Mouse (Mus musculus) macrophage (primary cell): ENCODE data around the gene Pxk. TPM values are rescaled to one million over a fixed set of nuclear protein-coding genes. Genes with fewer than 3 reads are reported as not detected.

Experiments
- H3K27ac ChIP-seq: fragments of 350-480 bp; formaldehyde crosslinking; 2 replicates; pipeline ENCODE4 v1.9.0; 2021
- H3K36me3 ChIP-seq: fragments of 350-480 bp; formaldehyde crosslinking; 2 replicates; pipeline ENCODE4 v1.9.0; 2021; ENCODE audit errors: inconsistent target
- H3K4me3 ChIP-seq: fragments of 350-480 bp; formaldehyde crosslinking; 2 replicates; pipeline ENCODE4 v1.9.0; 2021; ENCODE audit errors: inconsistent target
- H3K79me2 ChIP-seq: fragments of 350-480 bp; formaldehyde crosslinking; 2 replicates; pipeline ENCODE4 v1.9.0; 2021; ENCODE audit errors: inconsistent target
- WGBS: methylation state at CpG from one replicate; pipeline ENCODE4 v1.1.7; 2026; ENCODE audit warnings: inconsistent platforms; ENCODE audit not compliant: missing documents; 5-methylcytosine and 5-hydroxymethylcytosine counted together
- polyA plus RNA-seq: library from polyadenylated mRNA; stranded (reverse); fragments of 250-400 nt; gene quantifications from 3 replicates; pipeline ENCODE4 v1.2.4, GENCODE M21; 2018; ENCODE audit warnings: inconsistent platforms

The Pxk gene
- polyA plus RNA-seq, 1 experiment from 2014 or later: 34.0 TPM

DNA sequence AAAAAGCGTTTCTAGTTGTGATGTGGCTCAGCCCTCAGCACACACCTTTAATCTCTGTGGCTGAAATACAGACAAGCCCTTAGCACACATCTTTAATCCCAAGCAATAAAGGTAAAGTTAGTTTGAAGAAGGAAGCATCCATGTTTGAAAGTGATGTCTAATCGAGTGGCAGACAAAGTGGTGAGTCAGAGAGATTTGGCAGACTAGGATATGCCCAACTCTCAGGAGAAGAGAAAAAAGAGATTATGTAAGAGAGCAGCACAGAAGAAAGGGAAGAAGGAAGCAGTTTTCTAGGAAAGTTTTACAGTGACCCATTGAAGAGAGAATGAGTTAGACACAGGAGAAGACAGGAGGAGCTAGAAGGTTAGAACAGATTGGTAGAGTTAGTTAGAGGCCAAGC is 9.0 kb upstream of the Pxk start:
- peaks cover 30% of the 10 kb centered on the region for H3K36me3 ChIP-seq

DNA sequence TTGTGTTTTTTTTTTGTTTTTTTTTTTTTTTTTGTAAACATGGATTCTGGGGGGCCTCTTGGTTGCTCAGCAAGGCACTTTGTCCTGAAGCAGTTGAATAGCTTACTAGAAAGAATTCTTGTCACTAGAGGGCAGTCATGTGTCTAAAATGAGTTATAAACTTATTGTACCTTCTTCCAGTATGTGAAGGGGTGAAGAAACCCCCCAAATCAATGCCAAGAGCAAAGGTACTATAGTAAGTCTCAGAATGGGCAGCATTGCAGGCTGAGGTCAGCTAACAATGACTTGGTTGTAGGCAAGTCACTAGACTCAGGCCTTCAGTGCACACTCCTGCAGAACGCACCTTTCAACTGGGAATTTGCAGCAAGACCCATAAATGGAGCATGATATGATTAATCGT is 5.4 kb upstream of the Pxk start:
- 85% methylated on average over 2 of the region's 2 CpGs for WGBS
- Histone ChIP-seq H3K36me3 (peaks cover 12% of the 10 kb centered on the region; the same call in 1 of the 2 replicates), H3K79me2 (no peaks in the 10 kb centered on the region), H3K4me3 (no peak overlapping the region), H3K27ac (peak overlapping the region; percentile 62; the same call in 1 of the 2 replicates)

More for the DNA sequence above, 9.0 kb upstream of the Pxk start:
- Histone ChIP-seq H3K79me2 (no peaks in the 10 kb centered on the region), H3K27ac (no peak overlapping the region), H3K4me3 (no peak overlapping the region)
- WGBS: 62% methylated on average over 2 of the region's 2 CpGs

DNA sequence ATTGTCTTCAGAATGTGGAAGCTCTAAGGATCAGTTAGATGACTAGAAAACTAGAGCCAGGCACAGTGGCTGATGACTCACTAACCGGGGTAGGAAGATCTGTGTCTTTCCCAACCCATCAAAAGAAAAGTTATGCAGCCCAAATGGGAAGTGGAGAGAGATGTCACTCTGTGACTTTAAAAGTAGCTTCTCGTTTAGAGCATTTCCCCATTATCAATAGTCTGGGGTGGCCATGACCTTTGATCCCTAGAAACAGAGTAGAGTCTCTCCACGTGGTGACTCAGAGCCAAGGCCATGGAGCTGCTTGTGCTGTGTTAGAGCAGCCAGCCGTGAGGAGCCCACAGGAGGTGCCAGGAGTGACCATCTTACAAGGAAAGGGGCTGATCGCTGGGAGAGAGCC is 4.6 kb upstream of the Pxk start:
- Histone ChIP-seq H3K27ac (peak overlapping the region; percentile 62), H3K4me3 (no peak overlapping the region)
- WGBS: 22% methylated on average over 5 of the region's 5 CpGs

DNA sequence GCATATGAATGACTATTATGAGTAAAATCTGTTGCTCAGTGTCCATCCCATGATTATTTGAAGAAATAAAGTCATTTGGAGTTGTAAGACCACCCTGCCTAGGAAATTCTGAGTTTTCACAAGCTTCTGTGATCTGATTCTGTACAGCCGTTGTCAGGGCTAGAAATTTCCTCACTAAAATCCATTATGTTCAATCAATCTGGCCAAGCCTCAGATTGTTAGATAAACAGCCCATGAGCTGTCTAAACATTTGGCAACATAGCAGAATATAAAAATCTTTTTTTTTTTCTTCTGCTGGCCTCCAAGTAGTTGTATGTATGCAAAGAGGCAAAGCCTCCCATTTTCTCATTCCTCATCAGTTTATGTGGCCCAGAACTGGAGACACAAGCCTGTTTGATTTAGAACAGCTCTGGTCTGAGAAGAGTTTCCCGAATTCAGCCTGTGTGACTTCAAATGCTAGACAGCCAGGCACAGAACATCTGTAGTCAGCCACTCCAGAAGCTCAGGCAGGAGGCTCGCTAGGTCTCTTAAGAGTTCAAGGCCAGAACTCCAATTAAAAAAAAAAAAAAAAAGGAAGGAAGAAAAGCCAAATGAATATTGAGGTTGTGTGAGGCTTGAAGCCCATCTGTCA is 3.0 kb upstream of the Pxk start:
- Histone ChIP-seq H3K79me2 (peaks cover 16% of the 10 kb centered on the region), H3K27ac (peak overlapping the region; percentile 89), H3K4me3 (no peak overlapping the region; the same call in 1 of the 2 replicates), H3K36me3 (peaks cover 6% of the 10 kb centered on the region; the same call in 1 of the 2 replicates)
- 52% methylated on average over 2 of the region's 3 CpGs for WGBS

More for the DNA sequence above, 4.6 kb upstream of the Pxk start:
- H3K36me3 ChIP-seq: peaks cover 9% of the 10 kb centered on the region; the same call in 1 of the 2 replicates
- peaks cover under 1% of the 10 kb centered on the region; the same call in 1 of the 2 replicates for H3K79me2 ChIP-seq

DNA sequence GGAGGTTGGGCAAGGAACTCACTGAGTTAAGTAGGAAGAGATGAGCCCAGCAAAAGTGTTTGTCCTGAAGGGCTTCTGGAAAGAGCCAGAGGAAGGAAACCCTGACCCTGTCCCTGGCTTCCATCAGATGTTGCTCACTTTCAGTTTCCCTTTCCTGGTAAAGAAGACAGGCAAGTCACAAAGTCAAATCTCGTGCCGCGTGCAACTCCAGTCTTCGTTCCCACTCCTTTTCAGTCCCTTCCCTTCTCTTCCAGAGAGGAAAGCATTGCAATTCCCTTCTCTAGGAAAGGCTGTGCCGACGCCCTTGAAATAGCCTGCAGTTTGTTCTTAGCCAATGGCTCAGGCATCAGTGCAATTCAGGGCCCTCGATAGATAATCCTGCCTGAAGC is 2.5 kb upstream of the Pxk start:
- Histone ChIP-seq H3K79me2 (peaks cover 21% of the 10 kb centered on the region), H3K4me3 (no peak overlapping the region; the same call in 1 of the 2 replicates), H3K36me3 (peaks cover under 1% of the 10 kb centered on the region; the same call in 1 of the 2 replicates), H3K27ac (peak overlapping the region; percentile 89)
- WGBS: 30% methylated on average over 7 of the region's 7 CpGs

DNA sequence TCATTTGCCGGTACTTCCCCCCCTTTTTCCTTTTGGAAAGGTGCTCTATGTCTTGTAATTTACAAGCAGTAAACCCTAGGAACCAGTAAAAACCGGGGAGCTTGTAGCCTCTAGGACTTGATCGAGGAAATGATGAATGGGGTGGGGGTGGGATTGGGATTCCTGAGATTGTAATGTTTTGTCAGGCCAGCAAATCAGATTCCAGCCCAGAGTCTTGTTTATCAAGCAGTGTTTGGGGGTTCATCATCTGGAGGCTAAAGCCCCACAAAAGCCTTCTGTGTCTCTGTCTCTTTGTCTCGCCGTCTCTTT is 630 bp downstream of the Pxk start:
- Histone ChIP-seq H3K4me3 (peak overlapping the region; percentile 62), H3K27ac (peak overlapping the region; percentile 55), H3K36me3 (no peaks in the 10 kb centered on the region), H3K79me2 (peaks cover 52% of the 10 kb centered on the region)
- 2% methylated on average over 5 of the region's 5 CpGs for WGBS

DNA sequence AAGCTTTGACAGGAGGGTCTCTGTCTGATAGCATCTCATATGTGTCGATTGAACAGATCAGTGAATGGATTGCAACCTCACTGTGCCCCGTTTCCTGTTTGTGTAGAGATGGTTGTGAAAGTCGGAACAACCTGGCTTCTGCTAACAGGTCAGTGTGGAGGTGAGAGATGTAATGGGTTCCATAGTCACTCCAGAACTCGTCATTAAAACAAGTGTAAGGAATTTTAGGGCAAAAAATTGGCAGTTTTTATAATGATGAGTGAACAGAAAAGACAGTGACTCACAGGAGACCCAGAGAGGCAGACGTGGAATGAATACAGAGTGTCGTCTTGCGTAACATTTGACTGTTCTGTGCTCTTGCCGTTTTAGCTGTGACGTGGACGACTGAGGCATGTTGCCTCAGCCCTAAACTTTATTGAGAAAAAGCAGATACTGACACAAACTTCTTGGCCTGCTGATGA is 1.6 kb downstream of the Pxk start:
- 3% methylated on average over 10 of the region's 10 CpGs for WGBS
- no peaks in the 10 kb centered on the region for H3K36me3 ChIP-seq
- H3K79me2 ChIP-seq: peaks cover 62% of the 10 kb centered on the region
- peak overlapping the region; percentile 62 for H3K4me3 ChIP-seq
- H3K27ac ChIP-seq: peak overlapping the region; percentile 55

DNA sequence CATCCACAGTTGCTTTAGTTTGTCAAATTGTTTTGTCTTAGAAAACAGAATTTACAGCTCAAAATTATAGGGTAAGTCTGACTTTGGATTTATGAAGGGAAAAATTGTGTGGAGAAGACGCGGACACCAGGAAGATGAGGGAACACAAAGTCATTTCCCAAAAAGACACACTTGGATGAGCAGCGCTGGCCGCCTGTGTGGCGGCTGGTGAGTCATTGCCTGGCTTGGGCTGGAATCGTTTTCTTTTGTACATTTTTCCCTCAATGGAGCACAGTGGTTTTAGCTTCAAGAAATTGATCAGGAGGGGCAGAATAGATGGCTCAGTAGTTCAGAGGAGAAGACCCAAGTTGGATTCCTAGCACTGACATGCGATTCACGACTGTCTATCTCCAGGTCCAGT is 3.9 kb downstream of the Pxk start:
- WGBS: 93% methylated on average over 8 of the region's 8 CpGs
- H3K4me3 ChIP-seq: no peak overlapping the region
- no peak overlapping the region for H3K27ac ChIP-seq
- no peaks in the 10 kb centered on the region; the same call in 1 of the 2 replicates for H3K36me3 ChIP-seq
- peaks cover 84% of the 10 kb centered on the region for H3K79me2 ChIP-seq

DNA sequence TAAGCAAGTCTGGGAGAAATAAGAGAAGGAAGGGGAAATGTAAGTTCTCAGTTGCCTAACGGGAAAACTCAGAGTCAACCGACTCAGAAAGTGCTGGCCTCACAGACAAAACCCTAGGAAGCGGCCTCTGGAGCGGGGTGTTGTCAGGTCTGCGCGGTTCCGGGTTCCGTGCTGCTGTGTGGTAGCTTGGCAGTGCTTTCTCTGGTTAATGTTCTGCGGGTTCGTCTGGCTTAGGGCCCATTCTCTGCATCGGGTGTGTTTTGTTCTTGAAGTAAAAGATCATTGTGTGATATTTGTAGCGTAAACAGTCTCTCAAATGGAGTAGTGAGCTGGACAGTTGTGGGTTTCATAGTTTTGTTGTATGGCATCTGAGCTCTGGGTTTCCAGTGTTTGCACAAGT is 4.7 kb downstream of the Pxk start:
- Histone ChIP-seq H3K36me3 (no peaks in the 10 kb centered on the region; the same call in 1 of the 2 replicates), H3K27ac (no peak overlapping the region), H3K4me3 (no peak overlapping the region), H3K79me2 (peaks cover 92% of the 10 kb centered on the region)
- WGBS: 81% methylated on average over 12 of the region's 12 CpGs

DNA sequence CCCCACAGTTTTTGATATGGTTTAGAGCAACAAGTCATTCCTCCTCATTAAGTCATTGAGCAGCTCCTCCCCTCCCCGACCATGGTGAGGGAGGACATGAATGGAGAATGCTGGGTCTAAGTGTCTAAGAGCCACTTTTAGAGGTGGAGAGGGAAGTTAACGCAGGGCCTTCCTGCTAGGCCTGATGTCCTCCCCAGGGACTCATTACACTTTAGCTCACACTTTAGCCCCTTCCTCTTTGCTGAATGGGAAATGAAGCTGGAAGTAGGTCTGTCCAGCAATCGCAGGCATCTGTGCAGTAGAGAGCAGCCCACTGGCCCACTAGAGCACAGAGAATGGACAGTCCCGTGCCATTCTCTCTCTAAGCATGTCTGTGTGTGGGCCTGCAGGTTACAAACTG is 10.0 kb downstream of the Pxk start:
- H3K4me3 ChIP-seq: no peak overlapping the region
- WGBS: 85% methylated on average over 4 of the region's 4 CpGs
- peak overlapping the region; percentile 55 for H3K27ac ChIP-seq
- peaks cover 90% of the 10 kb centered on the region for H3K79me2 ChIP-seq
- no peaks in the 10 kb centered on the region; the same call in 1 of the 2 replicates for H3K36me3 ChIP-seq

DNA sequence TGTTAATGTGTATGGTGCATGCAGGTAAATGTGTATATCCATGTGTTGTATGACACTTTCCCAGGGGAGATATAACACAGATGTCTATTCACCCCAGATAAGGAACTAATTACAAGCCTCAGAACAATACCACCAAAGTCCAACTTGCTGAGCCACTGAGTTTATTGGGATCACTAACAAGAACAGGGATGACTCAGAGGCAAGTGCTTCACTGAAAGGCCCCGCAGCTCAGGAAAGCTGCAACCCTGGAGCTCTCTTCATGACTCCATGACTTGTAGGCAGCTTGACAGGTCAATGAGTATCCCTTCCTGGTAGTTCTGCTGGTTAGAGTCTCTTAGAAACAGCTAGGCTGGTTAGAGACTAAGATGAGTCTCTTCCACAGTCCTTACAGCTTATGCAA is 11.0 kb downstream of the Pxk start:
- H3K36me3 ChIP-seq: no peaks in the 10 kb centered on the region; the same call in 1 of the 2 replicates

DNA sequence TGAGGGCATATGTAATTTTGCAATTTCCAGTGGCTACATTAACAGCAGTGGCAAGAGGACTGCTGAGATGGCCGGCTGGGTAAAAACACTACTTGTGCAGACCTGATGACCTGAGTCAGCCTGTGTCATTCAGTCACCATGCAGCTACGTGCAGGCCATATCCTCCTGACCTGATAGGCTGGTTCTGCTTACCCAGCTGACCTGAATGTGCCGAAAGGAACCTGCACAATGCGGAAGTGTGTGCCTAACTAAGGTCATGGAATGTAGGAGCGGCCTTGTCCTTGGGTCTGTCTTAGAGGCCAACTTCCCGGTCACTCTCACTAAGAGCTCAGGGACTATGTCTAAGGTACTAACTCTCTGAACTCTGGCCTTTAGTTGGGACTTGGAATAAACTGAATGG is 13.5 kb downstream of the Pxk start:
- H3K4me3 ChIP-seq: no peak overlapping the region
- no peak overlapping the region for H3K27ac ChIP-seq
- WGBS: 94% methylated on average over 6 of the region's 6 CpGs
- H3K36me3 ChIP-seq: no peaks in the 10 kb centered on the region; the same call in 1 of the 2 replicates
- peaks cover 88% of the 10 kb centered on the region for H3K79me2 ChIP-seq

More for the DNA sequence above, 11.0 kb downstream of the Pxk start:
- no peak overlapping the region for H3K4me3 ChIP-seq
- H3K79me2 ChIP-seq: peaks cover 90% of the 10 kb centered on the region
- H3K27ac ChIP-seq: peak overlapping the region; percentile 55
- 33% methylated on average over 1 of the region's 1 CpGs for WGBS

DNA sequence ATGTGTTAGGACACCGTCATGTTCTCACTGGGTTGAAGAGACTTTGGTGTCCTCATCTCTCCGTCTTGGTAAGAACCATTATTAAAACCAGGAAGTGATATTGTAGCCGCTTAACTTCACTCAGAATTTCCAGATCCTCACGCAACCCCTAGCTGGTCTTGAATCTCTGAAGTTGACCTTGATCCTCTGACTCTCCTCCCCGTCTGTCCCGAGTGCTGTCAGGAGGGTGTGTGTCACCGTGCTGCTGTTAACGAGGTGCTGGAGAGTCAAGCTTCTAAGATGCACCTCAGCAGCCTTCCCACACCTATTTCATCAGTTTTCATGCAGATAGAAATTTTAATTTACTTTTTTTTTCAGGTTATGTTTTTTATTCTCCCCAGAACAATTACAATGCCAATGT is 14.0 kb downstream of the Pxk start:
- Histone ChIP-seq H3K4me3 (no peak overlapping the region), H3K36me3 (no peaks in the 10 kb centered on the region; the same call in 1 of the 2 replicates), H3K79me2 (peaks cover 88% of the 10 kb centered on the region), H3K27ac (no peak overlapping the region)
- 91% methylated on average over 8 of the region's 8 CpGs for WGBS

DNA sequence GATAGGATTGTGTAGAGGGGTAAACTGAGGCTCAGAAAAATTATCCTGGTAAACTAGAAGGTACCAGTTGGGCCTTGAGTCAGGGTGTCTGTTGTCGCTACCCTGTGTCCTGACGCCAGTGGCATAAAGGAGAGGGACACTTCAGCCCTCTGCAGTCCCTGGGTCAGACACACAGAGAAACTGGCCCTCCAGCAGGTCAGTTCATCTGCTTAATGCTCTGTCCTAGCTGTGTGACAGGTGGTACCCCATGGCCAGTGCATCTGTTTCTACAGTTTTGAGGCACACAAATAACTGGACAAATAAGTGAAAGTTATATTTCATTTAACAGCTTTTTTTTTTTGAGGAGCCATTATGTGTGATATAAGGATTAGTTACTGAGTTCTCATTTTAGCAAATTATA is 15.6 kb downstream of the Pxk start:
- H3K27ac ChIP-seq: no peak overlapping the region

DNA sequence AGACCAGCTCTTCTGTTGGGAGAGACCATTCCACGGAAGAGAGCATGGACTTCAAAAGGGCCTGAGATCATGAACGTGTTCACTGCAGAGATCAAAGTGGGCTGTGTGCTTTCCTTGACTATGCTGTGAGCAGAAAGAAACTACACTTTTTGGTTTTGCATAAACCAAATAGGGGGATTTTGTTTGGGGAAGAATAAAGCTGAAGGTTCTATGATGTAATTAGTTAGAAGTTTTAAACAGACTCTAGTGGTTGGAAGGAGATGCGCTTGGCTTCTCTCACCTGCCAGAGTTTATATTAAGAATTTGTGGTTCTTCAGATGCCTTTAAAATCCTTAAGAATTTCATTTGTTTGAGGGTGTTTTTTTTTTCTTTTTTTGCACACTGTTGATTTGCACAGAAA is 16.3 kb downstream of the Pxk start:
- Histone ChIP-seq H3K4me3 (no peak overlapping the region), H3K36me3 (no peaks in the 10 kb centered on the region), H3K27ac (no peak overlapping the region), H3K79me2 (peaks cover 93% of the 10 kb centered on the region)
- WGBS: 84% methylated on average over 3 of the region's 3 CpGs

More for the DNA sequence above, 15.6 kb downstream of the Pxk start:
- no peak overlapping the region for H3K4me3 ChIP-seq
- WGBS: 93% methylated on average over 2 of the region's 2 CpGs
- peaks cover 91% of the 10 kb centered on the region for H3K79me2 ChIP-seq
- no peaks in the 10 kb centered on the region for H3K36me3 ChIP-seq
